Mouse (Mus musculus) adrenal gland, postnatal 36 days (tissue): ENCODE results near the gene P2ry6. TPM values are rescaled to one million over a fixed set of nuclear protein-coding genes. Genes with fewer than 3 reads are reported as not detected.
A peak's percentile ranks its signal among the peaks of the same experiment; 100 is the strongest.

Source experiments
- DNase-seq, 2 experiments: peaks; one replicate each; pipeline ENCODE4 v3.0.0; 2021; ENCODE audit warnings: mixed read lengths in 1 of 2
- total RNA-seq, 2 experiments: library from RNA; stranded (reverse); gene quantifications; 2 replicates each; pipeline ENCODE4 v1.2.3; 2021

The P2ry6 gene
- total RNA-seq, 2 experiments from 2014 or later: 3.8 to 6.7 TPM

GRCm38 (mm10) chr7:100988092-100988491, 13.6 kb upstream of the P2ry6 start:
- peak; percentile 77 to 83 for DNase-seq

- peak; percentile 57 to 69 for DNase-seq
These were observed 10.3 kb upstream of the P2ry6 start for GRCm38 (mm10) chr7:100984452-100985395.

GRCm38 (mm10) chr7:100979175-100979574, 4.7 kb upstream of the P2ry6 start:
- peak; percentile 81 to 86 for DNase-seq

- no peak for DNase-seq
These were observed 3.7 kb upstream of the P2ry6 start for GRCm38 (mm10) chr7:100978171-100978570.

GRCm38 (mm10) chr7:100972875-100973274, 1.6 kb downstream of the P2ry6 start:
- DNase-seq: no peak

- no peak for DNase-seq
These were observed 5.4 kb downstream of the P2ry6 start for GRCm38 (mm10) chr7:100968874-100969659.

- DNase-seq: no peak
These were observed 6.1 kb downstream of the P2ry6 start for GRCm38 (mm10) chr7:100968376-100968775.

GRCm38 (mm10) chr7:100967850-100968249, 6.6 kb downstream of the P2ry6 start:
- no peak for DNase-seq

GRCm38 (mm10) chr7:100966014-100966413, 8.4 kb downstream of the P2ry6 start:
- DNase-seq: no peak

GRCm38 (mm10) chr7:100965079-100965478, 9.4 kb downstream of the P2ry6 start:
- peak; percentile 39 to 58 for DNase-seq

- DNase-seq: peak in 1 of 2 experiments; percentile 26
These were observed 10.2 kb downstream of the P2ry6 start for GRCm38 (mm10) chr7:100964242-100964641.

GRCm38 (mm10) chr7:100963381-100963780, 11.1 kb downstream of the P2ry6 start:
- no peak for DNase-seq

- DNase-seq: no peak
These were observed 13.3 kb downstream of the P2ry6 start for GRCm38 (mm10) chr7:100961146-100961545.

GRCm38 (mm10) chr7:100960462-100960861, 14.0 kb downstream of the P2ry6 start:
- DNase-seq: no peak

- peak in 1 of 2 experiments; percentile 37 for DNase-seq
These were observed 16.0 kb downstream of the P2ry6 start for GRCm38 (mm10) chr7:100958426-100958825.

- no peak for DNase-seq
These were observed 21.8 kb downstream of the P2ry6 start for GRCm38 (mm10) chr7:100952686-100953085.

- DNase-seq: no peak
These were observed 22.5 kb downstream of the P2ry6 start for GRCm38 (mm10) chr7:100951903-100952302.

GRCm38 (mm10) chr7:100950481-100951010, 23.9 kb downstream of the P2ry6 start:
- DNase-seq: peak in 1 of 2 experiments; percentile 52

- DNase-seq: no peak
These were observed 24.4 kb downstream of the P2ry6 start for GRCm38 (mm10) chr7:100950031-100950430.

- DNase-seq: no peak
These were observed 29.7 kb downstream of the P2ry6 start for GRCm38 (mm10) chr7:100944738-100945137.

- no peak for DNase-seq
These were observed 30.1 kb downstream of the P2ry6 start for GRCm38 (mm10) chr7:100944306-100944705.

- DNase-seq: peak; percentile 69 to 79
These were observed 31.4 kb downstream of the P2ry6 start for GRCm38 (mm10) chr7:100942789-100943615.
